Mouse (Mus musculus): ENCODE data around the gene Gm28035. TPM values are rescaled to one million over a fixed set of nuclear protein-coding genes. Genes with fewer than 3 reads are reported as not detected.

The Gm28035 gene
- polyA plus RNA-seq (2014; fragmentation: Nextera tagmentation; extraction: Ambion mirVana) = 0.20 and 0.23 TPM in 2 replicates

DNA sequence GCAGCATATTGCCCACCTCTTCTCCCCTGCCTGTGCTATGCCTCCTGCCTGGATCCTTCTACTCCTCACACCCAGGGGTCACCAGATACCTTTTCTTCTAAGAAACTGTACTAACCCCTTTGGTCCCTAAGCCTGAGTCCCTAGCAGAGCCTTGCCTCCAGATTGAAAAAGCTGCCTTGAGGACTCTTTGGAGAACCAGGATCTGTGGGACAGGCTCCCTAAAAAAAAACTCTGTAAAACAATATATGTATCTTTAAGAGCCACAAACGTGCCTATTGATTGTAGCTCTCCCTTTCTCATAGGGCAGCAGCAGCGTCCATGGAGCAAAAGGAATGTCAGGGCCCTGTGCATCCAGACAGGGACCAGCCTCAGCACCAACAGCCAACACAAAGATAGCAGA is at the start of gene Gm28035:
Gm28035 (plus strand) TSS at position 301 of the 400 bp plus-strand sequence.
- peak within 1 kb of the TSS; percentile 72; the same call in 1 of the 2 replicates for H3K9ac ChIP-seq
- ATAC-seq (ENCODE audit: insufficient read depth) (no peak), DNase-seq (no peak)
- H3K4me2 ChIP-seq = peak within 1 kb of the TSS; percentile 88
- peaks cover 46% of the 10 kb centered on the region for H3K36me3 ChIP-seq (ENCODE audit: insufficient read depth)
- H3K27ac ChIP-seq (ENCODE audit: low read depth) = peak within 1 kb of the TSS; percentile 32; the same call in 1 of the 2 replicates
- peak within 1 kb of the TSS; percentile 90; the same call in 1 of the 2 replicates for H3K4me3 ChIP-seq (ENCODE audit: low read depth, low read length)
- no peaks in the 10 kb centered on the region for H3K27me3 ChIP-seq (ENCODE audit: insufficient read depth, low read length)
- peaks cover 14% of the 10 kb centered on the region for H3K4me1 ChIP-seq (ENCODE audit: insufficient read depth)
- H3K9me3 ChIP-seq (ENCODE audit: low read depth, low read length) = no peaks in the 10 kb centered on the region
- no peak for TF ChIP-seq CTCF (IDR thresholded peaks at IDR 0.05; ENCODE audit: low read depth)
- 77% methylated on average over 2 of the region's 2 CpGs for WGBS

DNA sequence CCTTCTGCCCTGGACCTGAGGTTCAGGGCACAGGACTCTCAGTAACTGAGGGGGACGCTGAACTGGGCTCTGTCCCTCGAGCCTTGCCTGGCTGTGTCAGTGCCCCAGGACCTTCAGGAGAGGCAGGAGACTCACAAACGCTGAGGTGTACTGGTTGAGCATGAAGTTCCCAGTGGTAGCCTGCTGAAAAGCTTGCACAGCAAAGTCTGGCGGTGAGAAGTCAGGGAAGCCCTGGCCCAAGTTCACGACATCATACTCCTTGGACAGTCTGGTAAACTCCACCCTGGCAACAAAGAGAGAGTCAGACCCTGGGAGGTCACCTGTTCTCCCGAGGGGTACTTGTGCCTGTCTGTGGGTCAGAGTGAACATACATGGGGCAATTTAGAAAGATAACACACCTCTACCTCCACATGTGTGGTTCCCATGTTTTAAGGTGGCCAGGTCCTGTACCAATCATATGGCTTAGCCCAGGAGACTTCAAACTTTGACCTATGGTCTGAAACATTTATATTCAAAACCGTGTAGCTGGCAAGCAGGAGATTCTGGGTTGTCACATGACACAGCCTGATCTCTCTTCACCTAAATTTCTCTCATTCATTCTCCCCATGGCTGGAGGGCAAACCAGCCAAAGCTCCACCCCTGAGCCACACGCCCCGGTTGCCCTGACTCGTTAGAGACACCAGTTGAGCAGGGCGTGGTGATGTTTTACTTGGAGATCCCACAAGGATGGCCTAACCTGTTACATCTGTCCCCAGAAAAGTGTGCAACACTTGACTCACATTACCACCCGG is 48.4 kb upstream of the Gm28035 start:
- DNase-seq (no peak), ATAC-seq (ENCODE audit: insufficient read depth) (no peak)
- Histone ChIP-seq H3K27me3 (ENCODE audit: insufficient read depth, low read length) (no peaks in the 10 kb centered on the region), H3K9me3 (ENCODE audit: low read depth, low read length) (no peaks in the 10 kb centered on the region), H3K27ac (ENCODE audit: low read depth) (no peak overlapping the region), H3K9ac (no peak overlapping the region), H3K4me1 (ENCODE audit: insufficient read depth) (no peaks in the 10 kb centered on the region), H3K36me3 (ENCODE audit: insufficient read depth) (0 out of 2 replicates have a peak, but pooled peaks cover 2% of the 10 kb centered on the region), H3K4me2 (no peak overlapping the region), H3K4me3 (ENCODE audit: low read depth, low read length) (no peak overlapping the region)
- 84% methylated on average over 12 of the region's 12 CpGs for WGBS
- no peak for TF ChIP-seq CTCF (IDR thresholded peaks at IDR 0.05; ENCODE audit: low read depth)

DNA sequence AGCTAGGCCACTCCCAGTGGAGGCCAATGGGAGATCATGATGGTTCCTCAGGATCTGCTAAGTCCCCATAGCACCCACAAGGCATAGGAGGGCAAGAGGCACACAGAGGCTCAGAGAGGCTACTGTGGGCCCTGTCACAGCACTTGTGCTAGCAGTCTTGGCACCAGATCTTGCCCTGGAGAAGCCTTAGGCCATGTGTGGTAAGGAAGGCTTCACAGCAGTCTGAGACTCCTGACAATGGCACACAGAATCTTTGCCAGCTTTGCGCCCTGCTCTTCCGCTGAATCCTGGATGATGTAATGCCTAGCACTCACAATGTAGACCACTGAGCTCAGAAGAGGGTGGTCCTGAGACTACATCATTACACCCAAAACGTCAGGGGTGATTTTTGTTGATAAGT is 45.7 kb upstream of the Gm28035 start:
- 72% methylated on average over 3 of the region's 3 CpGs for WGBS
- no peaks in the 10 kb centered on the region for H3K27me3 ChIP-seq (ENCODE audit: insufficient read depth, low read length)

DNA sequence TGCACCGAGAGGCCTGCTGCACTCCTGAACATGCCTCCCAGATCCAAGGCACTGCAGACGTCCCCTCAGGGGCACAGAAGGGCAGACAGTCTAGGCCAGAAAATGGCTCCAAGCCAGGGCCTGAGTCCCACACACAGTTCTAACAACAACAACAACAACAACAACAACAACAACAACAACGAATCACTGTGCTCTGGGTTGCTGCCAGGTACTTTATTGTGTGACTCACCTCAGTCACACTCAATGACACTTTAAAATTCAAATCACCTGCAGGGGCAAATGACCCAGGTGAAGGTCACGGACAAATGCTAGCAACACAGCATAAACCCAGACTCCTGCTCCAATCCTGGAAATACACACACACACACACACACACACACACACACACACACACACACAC is 42.3 kb upstream of the Gm28035 start:
- H3K9me3 ChIP-seq (ENCODE audit: low read depth, low read length) = no peaks in the 10 kb centered on the region
- H3K9ac ChIP-seq = no peak overlapping the region
- DNase-seq (no peak), ATAC-seq (ENCODE audit: insufficient read depth) (no peak)
- no peak for TF ChIP-seq CTCF (IDR thresholded peaks at IDR 0.05; ENCODE audit: low read depth)
- H3K36me3 ChIP-seq (ENCODE audit: insufficient read depth) = no peaks in the 10 kb centered on the region
- WGBS = 64% methylated on average over 4 of the region's 4 CpGs
- no peaks in the 10 kb centered on the region; the same call in 1 of the 2 replicates for H3K4me1 ChIP-seq (ENCODE audit: insufficient read depth)
- H3K27ac ChIP-seq (ENCODE audit: low read depth) = no peak overlapping the region
- no peak overlapping the region for H3K4me3 ChIP-seq (ENCODE audit: low read depth, low read length)
- H3K27me3 ChIP-seq (ENCODE audit: insufficient read depth, low read length) = no peaks in the 10 kb centered on the region
- H3K4me2 ChIP-seq = no peak overlapping the region

More for the DNA sequence above, 45.7 kb upstream of the Gm28035 start:
- TF ChIP-seq CTCF (IDR thresholded peaks at IDR 0.05; ENCODE audit: low read depth) = no peak
- H3K27ac ChIP-seq (ENCODE audit: low read depth) = no peak overlapping the region
- no peak overlapping the region for H3K4me3 ChIP-seq (ENCODE audit: low read depth, low read length)
- H3K36me3 ChIP-seq (ENCODE audit: insufficient read depth) = 0 out of 2 replicates have a peak, but pooled peaks cover 2% of the 10 kb centered on the region
- no peak overlapping the region for H3K9ac ChIP-seq
- H3K9me3 ChIP-seq (ENCODE audit: low read depth, low read length) = no peaks in the 10 kb centered on the region
- H3K4me1 ChIP-seq (ENCODE audit: insufficient read depth) = no peaks in the 10 kb centered on the region
- DNase-seq (no peak), ATAC-seq (ENCODE audit: insufficient read depth) (no peak)
- H3K4me2 ChIP-seq = no peak overlapping the region

DNA sequence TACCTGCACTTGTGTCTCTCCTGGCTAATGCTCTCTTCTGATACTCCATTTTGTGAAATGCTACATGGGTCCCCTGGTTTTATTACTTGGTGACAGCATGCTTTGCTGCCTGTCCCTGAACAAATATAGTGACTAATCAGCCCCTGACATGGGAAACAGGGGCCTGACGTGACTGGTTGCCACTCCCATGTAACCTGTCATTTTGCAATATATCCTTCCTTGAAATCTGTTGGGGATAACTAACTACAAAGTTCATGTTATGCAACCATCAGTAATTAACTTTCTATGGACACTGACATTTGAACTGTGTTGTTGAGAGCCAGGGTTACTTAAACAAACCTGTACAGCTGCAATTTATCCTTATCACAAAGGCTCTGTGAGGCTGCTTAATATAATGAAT is 40.4 kb upstream of the Gm28035 start:
- no peak for TF ChIP-seq CTCF (IDR thresholded peaks at IDR 0.05; ENCODE audit: low read depth)
- no peaks in the 10 kb centered on the region for H3K27me3 ChIP-seq (ENCODE audit: insufficient read depth, low read length)
- H3K4me2 ChIP-seq = no peak overlapping the region
- no peak for DNase-seq
- no peak overlapping the region for H3K27ac ChIP-seq (ENCODE audit: low read depth)
- 23% methylated on average over 1 of the region's 1 CpGs for WGBS
- H3K4me3 ChIP-seq (ENCODE audit: low read depth, low read length) = no peak overlapping the region
- H3K9ac ChIP-seq = no peak overlapping the region
- peaks cover 5% of the 10 kb centered on the region for H3K4me1 ChIP-seq (ENCODE audit: insufficient read depth)
- no peaks in the 10 kb centered on the region for H3K9me3 ChIP-seq (ENCODE audit: low read depth, low read length)
- no peak for ATAC-seq (ENCODE audit: insufficient read depth)
- H3K36me3 ChIP-seq (ENCODE audit: insufficient read depth) = no peaks in the 10 kb centered on the region

DNA sequence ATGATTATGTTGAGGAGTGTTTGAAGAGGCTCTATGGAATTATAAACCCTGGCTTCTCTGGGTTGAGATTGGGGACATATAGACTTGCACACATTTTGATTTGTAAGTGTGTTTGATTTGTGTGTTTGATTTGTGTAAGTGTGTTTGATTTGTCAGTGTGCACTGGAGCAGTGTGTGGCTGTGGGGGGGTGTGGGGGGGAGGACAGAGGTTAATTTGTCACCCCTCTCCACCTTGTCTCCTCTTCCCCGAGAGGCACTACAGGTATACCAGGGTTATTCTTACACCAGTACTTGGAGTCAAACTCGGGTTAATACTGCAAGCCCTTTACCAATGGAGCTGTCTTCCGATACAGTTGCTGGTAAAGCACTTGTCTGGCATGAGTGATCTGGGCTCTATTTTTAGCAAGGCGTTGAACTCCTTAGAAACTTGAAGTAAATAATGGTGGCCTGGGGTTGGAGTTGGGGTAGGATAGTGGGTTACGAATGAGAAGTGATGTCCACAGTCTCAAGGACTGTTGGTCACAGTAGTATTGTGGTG is 39.9 kb upstream of the Gm28035 start:
- H3K9ac ChIP-seq = no peak overlapping the region
- ATAC-seq (ENCODE audit: insufficient read depth) (no peak), DNase-seq (no peak)
- H3K36me3 ChIP-seq (ENCODE audit: insufficient read depth) = no peaks in the 10 kb centered on the region
- H3K4me2 ChIP-seq = no peak overlapping the region
- no peak overlapping the region for H3K27ac ChIP-seq (ENCODE audit: low read depth)
- no peak for TF ChIP-seq CTCF (IDR thresholded peaks at IDR 0.05; ENCODE audit: low read depth)
- no peak overlapping the region for H3K4me3 ChIP-seq (ENCODE audit: low read depth, low read length)
- 42% methylated on average over 5 of the region's 5 CpGs for WGBS
- no peaks in the 10 kb centered on the region for H3K27me3 ChIP-seq (ENCODE audit: insufficient read depth, low read length)
- H3K4me1 ChIP-seq (ENCODE audit: insufficient read depth) = peaks cover 5% of the 10 kb centered on the region
- H3K9me3 ChIP-seq (ENCODE audit: low read depth, low read length) = no peaks in the 10 kb centered on the region

DNA sequence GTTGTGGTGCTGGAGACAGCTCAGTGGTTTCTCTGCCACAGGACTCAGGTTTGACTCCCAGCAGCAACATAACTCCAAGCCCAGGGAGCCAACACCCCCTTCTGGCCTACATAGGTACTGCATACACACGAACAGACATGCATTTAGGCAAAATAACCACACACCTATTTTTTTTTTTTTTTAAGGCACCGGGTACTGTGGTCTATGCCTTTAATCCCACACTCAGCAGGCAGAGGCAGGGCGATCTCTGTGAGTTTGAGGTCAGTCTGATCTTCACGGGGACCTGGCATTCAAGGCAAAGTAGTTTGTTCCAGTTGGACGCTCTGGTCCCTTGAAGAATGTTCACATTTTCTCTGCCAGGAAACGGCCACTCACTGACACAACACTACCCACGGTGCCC is 36.9 kb upstream of the Gm28035 start:
- Histone ChIP-seq H3K4me3 (ENCODE audit: low read depth, low read length) (no peak overlapping the region), H3K36me3 (ENCODE audit: insufficient read depth) (no peaks in the 10 kb centered on the region), H3K4me1 (ENCODE audit: insufficient read depth) (peaks cover 5% of the 10 kb centered on the region), H3K4me2 (no peak overlapping the region), H3K27ac (ENCODE audit: low read depth) (no peak overlapping the region), H3K9me3 (ENCODE audit: low read depth, low read length) (no peaks in the 10 kb centered on the region), H3K27me3 (ENCODE audit: insufficient read depth, low read length) (no peaks in the 10 kb centered on the region), H3K9ac (no peak overlapping the region)
- DNase-seq (peak; percentile 47), ATAC-seq (ENCODE audit: insufficient read depth) (no peak)
- TF ChIP-seq CTCF (IDR thresholded peaks at IDR 0.05; ENCODE audit: low read depth) = peak; percentile 66
- 76% methylated on average over 7 of the region's 7 CpGs for WGBS

Data from lung, embryonic 14.5 days (tissue).